Mouse (Mus musculus) frontal cortex, adult 2 months (tissue): ENCODE results near the gene Prpf19. TPM values are rescaled to one million over a fixed set of nuclear protein-coding genes. Genes with fewer than 3 reads are reported as not detected.

Source experiments
- DNase-seq, 2 experiments: peaks; one replicate each; pipeline ENCODE4 v3.0.0; 2022; ENCODE audit warnings: low spot score in 1 of 2; ENCODE audit errors: extremely low spot score in 1 of 2
- polyA plus RNA-seq: library from polyadenylated mRNA; depleted of rRNA; stranded (reverse); fragments of >200 nt; gene quantifications from 2 replicates; pipeline ENCODE4 v1.2.3, GENCODE M21; 2012; rRNA removed

Gene Prpf19
- polyA plus RNA-seq, 1 experiment: 207 TPM

- no peak for DNase-seq
Observed at GRCm38 (mm10) chr19:10930641-10931040, 35.6 kb downstream of the Prpf19 start.

GRCm38 (mm10) chr19:10935029-10935428, 40.0 kb downstream of the Prpf19 start:
- DNase-seq: peak in 1 of 2 experiments; percentile 25

DNA sequence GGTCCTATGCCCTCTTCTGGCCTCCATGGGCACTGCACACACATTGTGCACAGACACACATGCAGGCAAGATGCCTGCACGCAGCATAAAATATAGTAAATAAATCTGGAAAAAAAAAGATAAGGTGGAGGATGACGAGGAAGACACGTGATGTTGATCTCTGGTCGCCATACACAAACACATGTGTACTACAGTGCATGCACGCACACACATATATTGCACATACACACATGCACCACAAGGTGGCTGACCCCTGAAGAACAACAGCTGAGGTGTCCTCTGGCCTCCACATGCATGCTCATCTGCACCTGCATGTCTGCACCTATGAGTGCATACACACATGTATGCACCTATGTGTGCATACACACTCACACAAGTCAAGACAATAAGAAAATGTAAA, 41.0 kb downstream of the Prpf19 start:
- DNase-seq: no peak

- no peak for DNase-seq
Observed at GRCm38 (mm10) chr19:10937110-10937563, 42.1 kb downstream of the Prpf19 start, which contains the start of gene Ptgdr2. Gene Ptgdr2 (plus strand): TSS chr19:10937160.

GRCm38 (mm10) chr19:10938771-10939170, 43.7 kb downstream of the Prpf19 start:
- no peak for DNase-seq

DNA sequence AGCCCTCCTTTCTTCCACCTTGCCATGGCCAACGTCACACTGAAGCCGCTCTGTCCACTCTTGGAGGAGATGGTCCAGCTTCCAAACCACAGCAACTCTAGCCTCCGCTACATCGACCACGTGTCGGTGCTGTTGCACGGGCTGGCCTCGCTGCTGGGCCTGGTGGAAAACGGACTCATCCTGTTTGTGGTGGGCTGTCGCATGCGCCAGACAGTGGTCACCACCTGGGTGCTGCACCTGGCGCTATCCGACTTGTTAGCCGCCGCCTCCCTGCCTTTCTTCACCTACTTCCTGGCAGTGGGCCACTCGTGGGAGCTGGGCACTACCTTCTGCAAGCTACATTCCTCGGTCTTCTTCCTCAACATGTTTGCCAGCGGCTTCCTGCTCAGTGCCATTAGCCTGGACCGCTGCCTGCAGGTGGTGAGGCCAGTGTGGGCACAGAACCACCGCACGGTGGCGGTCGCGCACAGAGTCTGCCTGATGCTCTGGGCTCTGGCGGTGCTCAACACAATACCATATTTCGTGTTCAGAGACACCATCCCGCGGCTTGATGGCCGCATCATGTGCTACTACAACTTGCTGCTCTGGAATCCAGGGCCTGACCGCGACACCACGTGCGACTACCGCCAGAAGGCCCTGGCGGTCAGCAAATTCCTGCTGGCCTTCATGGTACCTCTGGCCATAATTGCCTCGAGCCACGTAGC, 45.2 kb downstream of the Prpf19 start:
- peak; percentile 43 to 72 for DNase-seq

GRCm38 (mm10) chr19:10940801-10941457, 45.9 kb downstream of the Prpf19 start:
- no peak for DNase-seq

DNA sequence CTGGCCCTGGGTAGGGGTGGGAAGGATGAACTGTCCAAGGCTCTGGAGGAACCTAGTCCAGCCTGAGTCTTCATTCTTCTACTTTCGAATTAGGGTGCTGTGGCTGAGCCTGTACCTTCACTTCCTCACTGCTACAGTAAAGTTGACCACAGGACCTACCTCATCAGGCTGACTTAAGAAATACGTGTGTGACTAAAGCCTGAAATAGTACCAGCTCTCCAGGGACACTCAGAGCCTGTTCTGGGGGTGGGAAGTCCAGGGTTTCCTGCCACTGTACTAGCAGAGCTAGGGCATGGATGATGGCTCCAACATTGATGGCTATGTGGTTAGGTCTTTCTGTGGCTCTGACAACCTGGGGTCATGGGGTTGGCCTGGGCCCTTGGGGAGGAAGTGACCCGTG, 48.9 kb downstream of the Prpf19 start:
- no peak for DNase-seq

- DNase-seq: no peak
Observed at GRCm38 (mm10) chr19:10946506-10946905, 51.5 kb downstream of the Prpf19 start.

DNA sequence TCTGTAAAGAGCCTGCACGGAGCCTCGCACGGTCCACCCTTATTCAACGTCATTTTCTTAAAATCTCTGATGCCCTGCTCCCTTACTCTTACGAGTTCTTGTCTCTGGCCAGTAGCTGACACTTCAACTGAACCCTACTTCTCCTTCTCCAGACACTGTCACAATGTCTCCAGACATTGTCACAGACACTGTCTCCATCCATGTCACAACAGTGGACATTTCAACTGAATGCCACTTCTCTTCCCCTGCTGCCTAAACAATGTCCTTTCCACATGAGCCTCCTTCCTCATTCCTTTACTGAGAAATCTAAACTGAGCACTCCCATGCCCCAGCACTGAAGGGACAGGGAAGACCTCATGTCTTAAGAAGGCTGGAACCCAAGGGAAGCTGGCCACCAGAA, 52.2 kb downstream of the Prpf19 start:
- no peak for DNase-seq

- peak in 1 of 2 experiments; percentile 12 for DNase-seq
Observed at GRCm38 (mm10) chr19:10948416-10948815, 53.4 kb downstream of the Prpf19 start.

- DNase-seq: peak; percentile 96 to 98
Observed at GRCm38 (mm10) chr19:10949112-10949511, 54.1 kb downstream of the Prpf19 start, which contains the start of gene Ccdc86. Gene Ccdc86 (minus strand): TSS chr19:10949266.

- no peak for DNase-seq
Observed at GRCm38 (mm10) chr19:10949558-10949957, 54.5 kb downstream of the Prpf19 start.

DNA sequence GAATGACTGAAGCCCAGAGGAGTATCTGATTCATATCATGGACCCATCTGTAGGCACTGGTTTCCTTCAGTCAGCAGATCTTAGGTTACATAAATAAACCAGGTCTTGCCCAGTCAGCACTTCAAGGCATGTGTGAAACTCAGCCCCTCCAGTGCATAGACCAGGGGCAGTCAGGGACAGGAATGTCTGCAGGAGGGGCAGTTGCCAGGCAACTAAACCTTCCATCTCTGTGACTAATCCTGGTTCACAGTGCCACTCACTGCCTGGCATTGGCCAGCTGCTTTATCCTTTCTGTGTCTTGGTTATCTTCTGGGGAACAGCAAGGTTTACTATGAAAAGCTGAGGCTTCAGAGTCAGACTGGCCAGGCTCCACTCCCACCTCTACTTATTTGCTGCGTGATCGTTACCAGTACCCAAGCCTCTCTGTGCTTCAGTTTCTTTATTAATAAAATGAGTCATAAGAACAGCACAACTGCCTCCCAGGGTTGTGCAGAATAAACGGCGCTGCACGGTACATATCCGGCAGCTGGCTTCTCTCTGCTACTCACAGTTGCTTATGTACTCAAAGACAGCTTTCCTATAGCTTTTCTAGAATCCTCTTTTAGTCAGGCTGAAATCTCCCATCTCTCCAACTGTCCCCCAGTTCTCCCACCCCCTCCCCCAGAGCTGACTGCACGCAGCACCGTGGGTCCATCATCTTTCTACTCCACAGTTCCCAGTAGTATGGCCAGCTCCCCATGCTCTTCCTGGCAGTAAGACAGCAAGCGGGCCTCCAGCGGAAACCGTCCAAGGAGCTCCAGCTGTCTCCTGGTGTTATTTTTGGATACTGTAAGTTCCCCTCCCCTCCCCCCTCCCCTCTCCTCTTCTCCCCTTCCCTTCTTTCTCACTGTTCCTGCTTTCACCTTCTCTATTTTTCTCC, 57.2 kb downstream of the Prpf19 start:
- DNase-seq: peak in 1 of 2 experiments; percentile 58

Other genes starting within 250 kb of the Prpf19 start
- gene Pga5, start 217.2 kb upstream of the Prpf19 start, polyA plus RNA-seq: 0.17 and 0.46 TPM in 2 replicates
- gene Vps37c, start 206.5 kb upstream of the Prpf19 start, polyA plus RNA-seq: 22.6 and 25.1 TPM in 2 replicates
- 0.14 and 0.17 TPM in 2 replicates for gene Cd5, start 156.2 kb upstream of the Prpf19 start, polyA plus RNA-seq
- 1.5 and 3.8 TPM in 2 replicates for gene Cd6, start 65.2 kb upstream of the Prpf19 start, polyA plus RNA-seq
- 1.7 and 2.2 TPM in 2 replicates for gene Slc15a3, start 55.5 kb upstream of the Prpf19 start, polyA plus RNA-seq
- gene Tmem132a, start 25.3 kb upstream of the Prpf19 start, polyA plus RNA-seq: 132 and 133 TPM in 2 replicates
- gene Tmem109, start 13.2 kb upstream of the Prpf19 start, polyA plus RNA-seq: 49.2 and 50.2 TPM in 2 replicates
- 0.06 TPM in 1 of 2 replicates, not detected in the other for gene Zp1, start 25.4 kb downstream of the Prpf19 start, polyA plus RNA-seq
- 0.08 and 0.22 TPM in 2 replicates for gene Ptgdr2, start 41.9 kb downstream of the Prpf19 start, polyA plus RNA-seq
- gene Ccdc86, start 54.0 kb downstream of the Prpf19 start, polyA plus RNA-seq: 5.1 and 5.5 TPM in 2 replicates
- gene Ms4a10, start 79.4 kb downstream of the Prpf19 start, polyA plus RNA-seq: not detected in 2 replicates
- 81.7 and 91.9 TPM in 2 replicates for gene Ms4a15, start 98.0 kb downstream of the Prpf19 start, polyA plus RNA-seq
- not detected in 2 replicates for gene Ms4a18, start 122.8 kb downstream of the Prpf19 start, polyA plus RNA-seq
- not detected in 2 replicates for gene Ms4a8a, start 185.9 kb downstream of the Prpf19 start, polyA plus RNA-seq
- not detected in 2 replicates for gene 1700017D01Rik, start 235.6 kb downstream of the Prpf19 start, polyA plus RNA-seq